Mouse (Mus musculus): ENCODE measurements around the gene Rpp14. TPM values are rescaled to one million over a fixed set of nuclear protein-coding genes. Genes with fewer than 3 reads are reported as not detected.

Rpp14 gene
- total RNA-seq (2015), result 14.7 and 14.9 TPM in 2 replicates
- total RNA-seq (2017), result 12.4 and 13.8 TPM in 2 replicates

GRCm38 (mm10) chr14:8080165-8080679 is at the start of gene Rpp14:
Rpp14 (plus strand) TSS chr14:8080367.
- peak; percentile 98 for ATAC-seq (ENCODE audit: poor library complexity, severe bottlenecking)

GRCm38 (mm10) chr14:8030535-8030934 is 49.6 kb upstream of the Rpp14 start:
- no peak for ATAC-seq (ENCODE audit: poor library complexity, severe bottlenecking)

- no peak for ATAC-seq (ENCODE audit: poor library complexity, severe bottlenecking)
Measured at GRCm38 (mm10) chr14:8032087-8032944, 47.9 kb upstream of the Rpp14 start.

- ATAC-seq (ENCODE audit: poor library complexity, severe bottlenecking), result no peak
Measured at GRCm38 (mm10) chr14:8034561-8034960, 45.6 kb upstream of the Rpp14 start.

DNA sequence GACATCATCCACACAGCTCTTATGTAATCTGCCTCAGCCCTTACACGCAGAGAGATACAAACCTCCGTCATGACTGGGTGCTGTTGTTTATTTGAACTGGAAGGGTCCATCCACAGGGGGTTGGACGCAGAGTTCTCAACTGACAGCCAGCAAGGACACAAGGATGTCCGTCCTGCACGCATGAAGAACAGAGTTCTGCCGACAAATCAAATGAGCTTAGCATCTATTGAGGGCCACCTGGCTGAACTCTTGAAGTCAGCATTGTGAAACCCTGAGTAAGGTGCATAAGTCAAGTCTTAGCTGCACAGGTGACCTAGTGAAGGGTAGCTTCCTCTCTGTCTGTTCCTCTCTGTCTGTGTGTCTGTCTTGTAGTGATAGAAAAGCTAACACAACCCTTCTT is 44.2 kb upstream of the Rpp14 start:
- ATAC-seq (ENCODE audit: poor library complexity, severe bottlenecking), result no peak

GRCm38 (mm10) chr14:8036406-8036805 is 43.8 kb upstream of the Rpp14 start:
- ATAC-seq (ENCODE audit: poor library complexity, severe bottlenecking), result no peak

GRCm38 (mm10) chr14:8038150-8038549 is 42.0 kb upstream of the Rpp14 start:
- no peak for ATAC-seq (ENCODE audit: poor library complexity, severe bottlenecking)

GRCm38 (mm10) chr14:8038791-8039448 is 41.2 kb upstream of the Rpp14 start:
- no peak for ATAC-seq (ENCODE audit: poor library complexity, severe bottlenecking)

GRCm38 (mm10) chr14:8040179-8040578 is 40.0 kb upstream of the Rpp14 start:
- no peak for ATAC-seq (ENCODE audit: poor library complexity, severe bottlenecking)

DNA sequence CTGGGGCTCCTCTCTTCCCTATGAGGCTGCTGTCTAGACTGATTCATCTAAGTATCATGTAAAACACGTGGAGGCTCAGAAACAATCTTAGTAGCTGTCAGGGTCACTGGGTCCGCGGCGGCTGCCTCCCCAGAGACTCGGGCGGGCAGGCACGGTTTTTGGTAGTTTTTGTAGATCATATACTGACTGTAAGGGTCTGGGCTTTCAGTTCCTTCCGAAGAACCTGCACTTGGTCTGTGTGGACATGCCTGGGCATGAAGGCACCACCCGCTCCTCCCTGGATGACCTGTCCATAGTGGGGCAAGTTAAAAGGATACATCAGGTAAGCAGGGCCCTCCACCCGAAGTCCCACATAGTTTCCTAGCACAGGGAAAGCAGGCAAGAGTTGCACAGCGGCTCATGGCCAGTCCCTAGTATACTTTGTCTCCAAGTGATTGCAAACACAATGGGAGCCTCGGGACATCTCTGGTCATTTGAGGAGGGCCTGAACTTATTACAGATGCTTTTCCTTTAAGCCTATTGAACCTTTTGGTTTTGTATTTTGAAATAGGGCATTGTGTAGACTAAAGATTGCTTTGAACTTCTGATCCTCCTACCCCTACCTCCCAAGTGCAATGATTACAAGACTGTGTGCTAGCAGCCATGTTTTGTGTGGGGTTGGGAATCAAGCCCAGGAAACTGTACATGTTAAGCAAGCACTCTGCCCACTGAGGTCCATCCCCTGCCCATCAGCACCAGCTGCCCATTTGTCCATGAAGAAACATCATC is 39.1 kb upstream of the Rpp14 start:
- no peak for ATAC-seq (ENCODE audit: poor library complexity, severe bottlenecking)

DNA sequence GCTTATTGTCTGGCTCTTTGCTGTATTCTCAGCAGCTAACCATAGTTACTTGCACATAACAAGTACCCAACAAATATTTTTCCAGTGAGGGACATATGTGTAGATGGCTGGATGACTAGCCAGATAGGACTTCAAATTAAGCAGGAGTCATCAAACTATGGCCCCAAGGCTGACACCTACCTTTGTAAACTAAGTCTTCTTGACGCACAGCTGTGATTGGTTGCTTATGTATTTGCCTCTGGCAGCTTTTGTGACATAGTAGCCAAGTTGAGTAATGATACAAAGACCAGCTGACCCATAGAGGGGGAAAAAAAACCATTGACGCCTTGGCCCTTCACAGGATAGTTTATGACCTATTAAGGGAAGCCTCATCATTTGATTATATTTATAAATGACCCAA is 38.0 kb upstream of the Rpp14 start:
- ATAC-seq (ENCODE audit: poor library complexity, severe bottlenecking), result no peak

DNA sequence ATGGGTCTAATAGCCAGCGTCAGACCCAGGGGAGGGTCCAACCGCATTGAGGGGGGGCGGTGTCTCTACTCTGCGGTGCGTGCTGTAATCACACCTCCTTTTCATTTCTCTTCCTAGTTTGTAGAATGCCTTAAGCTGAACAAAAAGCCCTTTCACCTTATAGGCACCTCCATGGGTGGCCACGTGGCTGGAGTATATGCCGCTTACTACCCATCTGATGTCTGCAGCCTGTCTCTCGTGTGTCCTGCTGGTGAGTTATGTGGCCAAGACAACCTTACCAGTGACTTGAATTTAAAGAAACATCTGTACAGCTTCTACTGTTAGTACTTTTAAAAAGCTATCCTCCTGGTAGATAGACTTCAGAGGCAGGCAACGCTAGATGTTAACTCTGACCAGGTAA is 37.6 kb upstream of the Rpp14 start:
- ATAC-seq (ENCODE audit: poor library complexity, severe bottlenecking), result no peak

DNA sequence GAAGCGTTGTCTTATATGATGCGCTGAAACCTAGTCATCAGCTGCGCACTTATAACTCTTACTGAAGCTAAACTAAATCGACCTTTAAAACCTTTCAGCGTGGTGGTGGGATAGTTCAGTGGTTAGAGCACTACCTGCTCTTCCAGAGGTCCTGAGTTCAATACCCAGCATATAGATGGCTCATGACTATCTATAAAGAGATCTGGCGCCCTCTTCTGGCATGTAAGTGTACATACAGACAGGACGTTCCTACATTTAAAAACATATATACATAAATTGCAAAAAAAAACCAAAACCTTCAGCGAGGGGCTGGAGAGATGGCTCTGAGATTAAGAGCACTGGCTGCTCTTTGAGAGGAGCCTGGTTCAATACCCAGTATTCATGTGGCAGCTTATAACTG is 35.8 kb upstream of the Rpp14 start:
- ATAC-seq (ENCODE audit: poor library complexity, severe bottlenecking), result 0 out of 2 replicates have a peak, but pooled peaks have one; percentile 38

GRCm38 (mm10) chr14:8044786-8045185 is 35.4 kb upstream of the Rpp14 start:
- ATAC-seq (ENCODE audit: poor library complexity, severe bottlenecking), result no peak

DNA sequence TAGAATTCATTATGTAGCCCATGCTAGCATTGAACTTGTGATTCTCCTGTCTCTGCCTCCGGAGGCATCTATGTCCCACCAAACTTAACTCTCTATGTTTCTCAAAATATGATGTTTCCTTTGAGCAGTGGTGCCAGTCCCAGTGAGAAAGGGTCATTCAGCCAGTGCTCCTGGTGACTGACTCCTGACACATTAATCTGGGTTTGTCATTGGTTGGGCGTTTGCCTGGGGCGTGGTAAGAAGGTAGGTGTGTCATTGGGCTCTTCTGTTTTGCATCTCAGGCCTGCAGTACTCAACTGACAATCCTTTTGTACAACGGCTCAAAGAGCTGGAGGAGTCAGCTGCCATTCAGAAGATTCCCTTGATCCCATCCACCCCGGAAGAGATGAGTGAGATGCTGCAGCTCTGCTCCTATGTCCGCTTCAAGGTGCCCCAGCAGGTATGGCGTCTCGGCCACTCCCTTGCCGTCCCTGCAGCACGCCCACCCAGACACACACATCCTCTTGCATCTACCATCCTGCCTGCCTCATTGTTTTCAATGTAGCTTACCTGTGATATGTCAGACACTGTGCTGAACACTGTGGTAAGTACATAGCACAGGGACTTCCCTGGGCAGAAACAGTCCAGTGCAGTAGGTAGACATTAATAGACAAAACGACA is 34.9 kb upstream of the Rpp14 start:
- ATAC-seq (ENCODE audit: poor library complexity, severe bottlenecking), result no peak

GRCm38 (mm10) chr14:8046839-8047238 is 33.3 kb upstream of the Rpp14 start:
- ATAC-seq (ENCODE audit: poor library complexity, severe bottlenecking), result no peak

DNA sequence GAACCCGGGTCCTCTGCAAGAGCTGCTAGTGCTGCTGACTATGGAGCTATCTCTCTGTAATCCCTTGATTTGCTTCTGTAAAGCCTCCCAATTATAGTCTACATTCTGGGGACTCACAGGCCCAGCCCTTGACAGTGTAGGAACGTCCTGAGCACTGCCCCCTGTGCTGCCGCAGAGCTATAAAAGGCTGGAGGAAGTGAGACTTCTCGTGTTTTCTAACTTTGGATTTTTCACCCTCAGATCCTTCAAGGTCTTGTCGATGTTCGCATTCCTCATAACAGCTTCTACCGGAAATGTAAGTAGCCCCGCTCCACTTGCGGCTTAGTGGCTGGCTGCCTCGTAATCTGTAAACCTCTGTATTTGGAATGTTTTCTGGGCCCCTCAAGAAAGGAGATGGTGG is 30.8 kb upstream of the Rpp14 start:
- ATAC-seq (ENCODE audit: poor library complexity, severe bottlenecking), result peak; percentile 57

- ATAC-seq (ENCODE audit: poor library complexity, severe bottlenecking), result no peak
Measured at GRCm38 (mm10) chr14:8051869-8052268, 28.3 kb upstream of the Rpp14 start.

DNA sequence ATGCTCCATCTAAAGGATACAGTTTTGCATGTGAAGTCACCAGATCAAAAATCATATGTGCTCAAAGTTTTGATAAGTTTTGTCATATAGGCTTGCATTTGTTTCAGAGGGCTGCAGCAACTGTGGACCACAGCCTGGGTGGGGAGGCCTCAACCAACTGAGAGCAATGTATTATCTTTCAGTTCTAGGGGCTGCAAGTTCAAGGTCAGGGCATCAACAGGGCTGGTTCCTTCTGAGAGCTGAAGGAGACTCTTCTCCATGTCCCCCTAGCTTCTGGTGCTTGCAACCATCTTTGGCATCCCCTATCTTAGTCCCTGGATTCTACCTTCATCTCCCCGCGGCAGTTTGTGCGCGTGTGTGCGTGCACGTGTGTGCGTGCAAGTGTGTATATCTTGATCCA is 27.5 kb upstream of the Rpp14 start:
- ATAC-seq (ENCODE audit: poor library complexity, severe bottlenecking), result no peak

- ATAC-seq (ENCODE audit: poor library complexity, severe bottlenecking), result no peak
Measured at GRCm38 (mm10) chr14:8054310-8055102, 25.7 kb upstream of the Rpp14 start.
